Mouse (Mus musculus) adrenal gland, adult 8-10 months (tissue): ENCODE data around the gene Safb2. TPM values are rescaled to one million over a fixed set of nuclear protein-coding genes. Genes with fewer than 3 reads are reported as not detected.

Experiments
- DNase-seq: peaks from one replicate; pipeline ENCODE4 v3.0.0; 2022
- total RNA-seq, 4 experiments: library from RNA; stranded (reverse); gene quantifications; 2 replicates each; pipeline ENCODE4 v1.2.4; 2022

The Safb2 gene
- total RNA-seq, 4 experiments from 2014 or later, result 79.7 to 193 (median 154) TPM

DNA sequence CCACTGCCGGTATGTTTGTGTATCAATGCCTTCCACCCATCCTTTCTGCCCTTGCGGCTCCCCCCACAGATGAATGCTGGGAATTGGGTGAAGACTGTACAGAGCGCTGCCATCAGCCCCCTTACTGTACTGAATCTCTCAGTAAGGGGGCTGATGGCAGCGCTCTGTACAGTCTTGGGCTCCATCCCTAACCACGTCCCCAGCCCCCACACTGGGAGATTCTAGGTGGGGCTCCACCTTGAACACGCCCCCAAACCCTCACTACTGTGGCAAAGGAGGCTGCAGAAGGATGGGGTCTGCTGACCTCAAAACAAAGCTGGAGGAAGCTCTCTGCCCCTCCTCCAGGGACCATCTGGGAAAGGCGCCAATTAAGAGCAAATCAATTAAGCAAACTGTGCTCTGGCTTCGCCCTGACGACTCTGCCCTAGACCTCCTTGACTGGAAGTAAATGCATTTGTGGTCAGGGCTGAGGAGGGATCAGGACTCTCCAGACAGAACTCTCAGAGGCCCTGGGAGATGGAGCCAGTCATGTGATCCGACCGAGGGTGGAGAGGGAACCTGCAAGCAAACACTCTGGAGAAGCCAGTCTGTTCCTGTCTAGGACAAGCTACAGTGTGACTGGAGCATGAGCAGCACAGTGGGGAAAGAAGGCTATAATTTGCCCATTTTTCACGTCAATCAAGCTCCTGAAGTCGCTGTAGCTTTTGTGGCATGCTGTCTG, 68.5 kb downstream of the Safb2 start:
- DNase-seq, result no peak

DNA sequence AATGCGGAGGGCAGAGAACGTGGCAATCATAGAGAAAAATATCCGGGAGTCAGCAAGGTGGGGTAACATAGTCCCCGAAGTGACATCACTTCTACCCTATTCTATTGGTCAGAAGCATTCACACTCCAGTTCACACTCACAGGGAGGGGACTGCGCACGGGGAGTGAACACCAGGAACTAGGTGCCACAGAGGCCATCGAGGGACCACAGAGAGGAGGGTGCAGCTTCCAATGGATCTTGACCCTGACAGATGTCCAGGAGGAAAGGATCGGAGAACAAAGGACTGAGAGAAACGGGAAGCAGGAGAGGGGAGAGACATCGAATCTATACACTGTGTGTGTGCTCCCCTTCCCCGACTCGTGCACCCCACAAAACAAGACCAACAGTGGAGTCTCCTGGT, 69.5 kb downstream of the Safb2 start:
- DNase-seq, result no peak

DNA sequence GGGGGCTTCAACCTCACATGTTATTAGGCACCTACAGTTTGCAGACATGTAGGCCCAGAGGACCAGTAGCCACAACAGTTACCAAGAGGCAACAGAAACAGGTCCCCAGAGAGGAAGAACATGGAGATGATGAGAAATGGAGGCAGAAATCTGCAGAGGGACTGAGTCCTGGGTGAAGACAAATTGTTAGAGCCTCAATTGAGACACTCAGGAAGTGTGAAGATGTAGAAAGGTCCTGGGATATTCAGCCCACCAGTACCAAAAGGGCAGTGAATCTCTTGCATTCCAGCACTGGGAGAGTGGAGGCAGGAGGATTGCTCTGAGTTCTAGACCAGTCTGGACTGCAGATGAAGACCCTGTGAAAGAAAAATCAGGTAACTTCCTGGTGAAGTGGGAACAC, 70.1 kb downstream of the Safb2 start:
- DNase-seq, result no peak

DNA sequence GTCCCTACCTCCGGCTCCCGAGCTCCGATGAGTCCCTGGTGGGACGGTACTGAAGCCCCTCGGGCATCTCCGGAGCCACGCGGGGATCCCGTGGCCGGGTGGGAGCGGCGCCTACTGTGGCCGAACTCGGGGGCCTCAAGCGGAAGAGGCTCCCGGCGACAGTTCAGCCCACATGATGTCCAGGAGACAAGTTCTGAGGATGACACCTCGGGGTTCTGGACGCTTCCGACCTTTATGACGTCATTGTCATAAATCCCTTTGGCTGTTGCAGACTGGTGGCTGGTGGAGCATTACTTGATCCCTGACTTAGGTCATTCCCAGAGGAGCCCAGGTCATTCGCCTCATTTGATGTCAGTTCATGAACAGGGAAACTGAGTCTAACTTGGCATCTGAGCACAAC, 72.1 kb downstream of the Safb2 start, which contains the start of gene Znrf4:
Gene Znrf4, minus strand, starts transcription at position 122 of the 400 bp plus-strand sequence.
- no peak for DNase-seq

DNA sequence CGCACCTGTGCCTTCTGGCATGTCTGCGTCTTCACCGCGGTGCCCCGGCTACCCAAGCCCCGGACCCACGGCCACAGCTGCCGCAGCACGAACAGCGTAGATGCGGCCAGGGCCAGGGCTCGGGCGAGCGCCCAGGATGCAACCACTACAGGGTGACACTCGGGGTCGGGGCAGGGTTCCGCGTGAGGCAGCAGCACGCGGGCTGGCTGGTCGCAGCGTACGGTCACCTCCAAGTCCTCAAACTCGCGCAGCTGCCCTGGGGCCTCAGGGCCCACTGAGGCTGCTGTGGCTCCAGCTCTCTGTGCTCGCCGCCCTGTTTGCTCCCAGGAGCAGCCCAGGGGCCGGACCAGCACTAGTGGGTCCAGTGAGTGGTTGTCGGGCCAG, 72.7 kb downstream of the Safb2 start:
- DNase-seq, result no peak

DNA sequence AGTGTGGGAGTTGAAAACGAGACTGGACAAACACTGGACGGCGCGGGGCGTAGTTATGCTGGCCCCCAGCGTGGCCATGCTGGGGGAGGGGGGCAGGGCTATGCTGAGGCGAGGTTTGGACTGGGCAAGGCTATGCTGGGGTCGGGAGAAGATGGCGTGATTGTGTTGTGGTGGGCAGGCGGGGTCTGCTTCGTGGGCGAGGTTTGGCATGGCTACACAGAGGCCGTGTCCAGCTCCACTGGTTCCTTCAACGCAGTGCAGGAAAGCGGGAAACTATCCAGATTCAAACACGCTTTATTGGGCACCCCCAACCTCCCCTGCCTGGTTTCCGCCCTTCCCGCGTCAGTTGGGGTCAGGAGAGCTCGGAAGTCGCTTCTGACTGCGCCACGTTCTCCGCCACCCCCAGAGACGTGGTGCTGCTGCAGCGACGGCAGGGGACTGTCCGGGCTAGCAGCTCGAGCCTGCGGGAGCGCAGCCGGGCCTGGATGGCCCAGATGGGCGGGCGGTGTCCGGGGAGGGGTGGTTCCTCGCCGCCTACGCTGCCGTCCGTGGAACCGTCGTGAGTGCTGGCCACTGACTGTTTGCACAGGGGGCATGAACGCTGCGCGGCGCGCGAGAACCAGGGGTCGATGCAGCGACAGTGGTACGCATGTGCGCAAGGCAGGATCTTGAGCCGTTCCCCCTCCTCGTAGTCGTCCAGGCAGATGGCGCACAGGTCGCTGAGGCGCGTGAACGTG, 73.2 kb downstream of the Safb2 start:
- no peak for DNase-seq

Other genes with a start within 250 kb of the Safb2 start
- 100 to 1,000 TPM; 253 to 392 (median 313) TPM for gene Ptprs, start 108.1 kb downstream of the Safb2 start, total RNA-seq
- gene Znrf4, start 72.2 kb downstream of the Safb2 start, total RNA-seq, result not detected
- 1 to 10 TPM in 2 of 4 experiments, under 1 TPM in 2; 0.73 to 2.1 (median 1.1) TPM for gene Gm20219, start 30.2 kb downstream of the Safb2 start, total RNA-seq
- 100 to 1,000 TPM in 3 of 4 experiments, 10 to 100 TPM in 1; 87.8 to 184 (median 132) TPM for gene Safb, start 240 bp upstream of the Safb2 start, total RNA-seq
- 100 to 1,000 TPM; 245 to 323 (median 277) TPM for gene 2410015M20Rik, start 25.2 kb upstream of the Safb2 start, total RNA-seq
- 100 to 1,000 TPM; 674 to 792 (median 703) TPM for gene Rpl36, start 28.8 kb upstream of the Safb2 start, total RNA-seq
- 100 to 1,000 TPM; 574 to 853 (median 690) TPM for gene Lonp1, start 42.3 kb upstream of the Safb2 start, total RNA-seq
- 1 to 10 TPM; 3.2 to 4.5 (median 3.4) TPM for gene Catsperd, start 43.6 kb upstream of the Safb2 start, total RNA-seq
- 10 to 100 TPM; 80.2 to 92.3 (median 84.3) TPM for gene Ranbp3, start 88.7 kb upstream of the Safb2 start, total RNA-seq
- 100 to 1,000 TPM; 176 to 281 (median 205) TPM for gene Ndufa11, start 133.2 kb upstream of the Safb2 start, total RNA-seq
- 10 to 100 TPM; 31.6 to 47.2 (median 41.6) TPM for gene Vmac, start 133.4 kb upstream of the Safb2 start, total RNA-seq
- gene Nrtn, start 172.9 kb upstream of the Safb2 start, total RNA-seq, result 1 to 10 TPM; 3.6 to 5.6 (median 4.9) TPM
- 10 to 100 TPM; 37.4 to 58.6 (median 47.0) TPM for gene Dus3l, start 180.2 kb upstream of the Safb2 start, total RNA-seq
- 1 to 10 TPM in 1 of 4 experiments, under 1 TPM in 3; 0.28 to 1.4 (median 0.53) TPM for gene Prr22, start 185.7 kb upstream of the Safb2 start, total RNA-seq
- 1 to 10 TPM; 5.5 to 9.5 (median 6.8) TPM for gene Rfx2, start 246.4 kb upstream of the Safb2 start, total RNA-seq